9 mouse cellular contexts compared by ENCODE assay signal in the genomic region with DNA sequence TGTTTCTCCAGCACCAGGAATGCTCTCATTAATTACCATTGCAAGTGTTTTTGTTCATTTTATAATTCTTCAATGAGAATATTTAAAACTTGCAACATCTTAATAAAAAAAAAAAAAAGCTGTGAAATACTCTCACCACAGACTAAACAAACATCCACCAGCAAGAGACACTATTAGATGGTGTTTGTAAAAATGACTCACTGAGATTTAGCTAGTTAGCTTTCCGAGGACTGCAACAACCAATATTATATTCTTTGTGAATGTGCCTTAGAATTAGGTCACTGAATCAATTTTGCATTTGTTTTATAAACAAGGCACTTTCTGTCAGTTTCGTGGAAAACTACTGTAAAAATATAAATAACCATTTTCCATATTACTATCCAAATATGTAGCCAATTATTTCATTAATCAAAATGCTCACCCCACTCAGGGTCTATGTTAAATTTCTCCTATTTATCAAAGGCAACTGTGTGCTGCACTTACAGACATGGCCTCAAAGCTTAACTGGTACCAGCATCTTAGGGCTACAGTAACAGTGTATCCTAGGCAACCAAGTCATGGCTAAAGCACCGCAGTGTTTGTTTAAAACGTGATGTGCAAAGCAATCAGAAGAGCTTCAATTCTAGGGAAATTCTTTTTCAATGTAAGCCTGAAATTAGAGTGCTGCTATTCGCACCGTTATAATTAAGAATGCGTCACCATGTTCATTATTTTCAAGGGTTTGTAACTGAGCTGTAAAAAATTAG.
DNase-seq lines count a peak whose midpoint lies in the region.
"Had no signal": no experiment of that assay in that cellular context is flagged by ENCODE, and none has a peak within 500 bp of the region (broad histone marks: within the 10 kb centered on the region; RNA-seq: fewer than 3 reads in every experiment).

No protein-coding gene starts in this region.

- peak; percentile 16 for DNase-seq in cerebellum, adult 9-10 months
- no peak for DNase-seq in cerebellum, postnatal 14 days
- DNase-seq in left cerebral cortex, adult 9 months (ENCODE audit: low spot score in 2 of 2), result peak; percentile 16 to 22
- DNase-seq in left cerebral cortex, adult 18-20 months (ENCODE audit: low spot score in 2 of 2), result no peak
- DNase-seq in left cerebral cortex, postnatal 14 days (ENCODE audit: low spot score in 2 of 2), result peak; percentile 12 to 30
- DNase-seq in retina, embryonic 14.5 days (ENCODE audit: low spot score), result peak; percentile 22
- DNase-seq in gastrocnemius, postnatal 14 days, result no peak
- DNase-seq in urinary bladder, adult 18-20 months (ENCODE audit: low spot score in 2 of 2), result no peak
- DNase-seq: adrenal gland, adult 2 months had no signal

- intact Hi-C loops in left cerebral cortex, postnatal 14 days (cut with DNase I), result loop anchor here (5.0 kb wide), 1 partner anchor 149 kb away; no protein-coding TSS in a partner anchor
- intact Hi-C loops in gastrocnemius, postnatal 14 days (cut with DNase I; ENCODE audit: low total_unique reads), result no loop called here

Comparison
In these comparisons a context has a peak if more than half of its experiments do, and no peak if none do; other contexts are left out.
1. DNase-seq: peak in cerebellum, adult 9-10 months (single experiment), left cerebral cortex, adult 9 months (2 of 2), left cerebral cortex, postnatal 14 days (2 of 2) and retina, embryonic 14.5 days (single experiment); none in cerebellum, postnatal 14 days (0 of 2), left cerebral cortex, adult 18-20 months (0 of 2), gastrocnemius, postnatal 14 days (single experiment) and urinary bladder, adult 18-20 months (0 of 2).